Mouse (Mus musculus) embryo, embryonic 11.5 days (tissue): Measurements from ENCODE around the gene Agap1.
"Not testable (repeated sequence)": the region's sequence is repeated elsewhere in the genome, so short reads cannot be mapped to it uniquely, and the experiment has no call there.

Experiments
- DNase-seq: peaks from one replicate; pipeline ENCODE4 v3.0.0-alpha.2; 2012; ENCODE audit warnings: low read depth, low spot score

The Agap1 gene

DNA sequence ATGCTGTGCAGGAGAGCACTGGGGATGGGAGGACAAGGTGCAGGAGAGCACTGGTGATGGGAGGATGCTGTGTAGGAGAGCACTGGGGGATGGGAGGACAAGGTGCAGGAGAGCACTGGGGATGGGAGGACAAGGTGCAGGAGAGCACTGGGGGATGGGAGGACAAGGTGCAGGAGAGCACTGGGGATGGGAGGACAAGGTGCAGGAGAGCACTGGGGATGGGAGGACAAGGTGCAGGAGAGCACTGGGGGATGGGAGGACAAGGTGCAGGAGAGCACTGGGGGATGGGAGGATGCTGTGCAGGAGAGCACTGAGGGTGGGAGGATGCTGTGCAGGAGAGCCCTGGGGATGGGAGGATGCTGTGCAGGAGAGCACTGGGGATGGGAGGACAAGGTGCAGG lies 47.3 kb downstream of the Agap1 start:
- not testable (repeated sequence) for DNase-seq

DNA sequence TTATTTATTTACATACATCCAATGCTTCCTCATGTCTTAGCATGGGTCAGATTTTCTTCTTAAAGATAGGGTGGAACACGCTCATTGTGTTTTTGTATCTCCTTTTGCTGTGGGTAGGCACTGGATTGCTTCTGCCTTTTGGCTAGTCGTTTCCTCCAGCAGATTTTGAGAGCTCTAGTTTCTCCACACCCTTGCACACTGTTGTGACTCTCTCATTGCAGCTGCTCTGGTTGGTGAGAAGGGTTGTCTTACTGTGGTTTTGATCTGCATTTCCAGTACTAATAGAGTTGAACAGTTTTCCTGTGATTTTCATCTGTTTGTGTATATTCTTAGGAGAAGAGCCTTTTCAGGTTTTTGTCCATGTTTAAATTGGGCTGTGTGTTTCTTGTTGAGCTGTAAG lies 54.6 kb downstream of the Agap1 start:
- no peak for DNase-seq

DNA sequence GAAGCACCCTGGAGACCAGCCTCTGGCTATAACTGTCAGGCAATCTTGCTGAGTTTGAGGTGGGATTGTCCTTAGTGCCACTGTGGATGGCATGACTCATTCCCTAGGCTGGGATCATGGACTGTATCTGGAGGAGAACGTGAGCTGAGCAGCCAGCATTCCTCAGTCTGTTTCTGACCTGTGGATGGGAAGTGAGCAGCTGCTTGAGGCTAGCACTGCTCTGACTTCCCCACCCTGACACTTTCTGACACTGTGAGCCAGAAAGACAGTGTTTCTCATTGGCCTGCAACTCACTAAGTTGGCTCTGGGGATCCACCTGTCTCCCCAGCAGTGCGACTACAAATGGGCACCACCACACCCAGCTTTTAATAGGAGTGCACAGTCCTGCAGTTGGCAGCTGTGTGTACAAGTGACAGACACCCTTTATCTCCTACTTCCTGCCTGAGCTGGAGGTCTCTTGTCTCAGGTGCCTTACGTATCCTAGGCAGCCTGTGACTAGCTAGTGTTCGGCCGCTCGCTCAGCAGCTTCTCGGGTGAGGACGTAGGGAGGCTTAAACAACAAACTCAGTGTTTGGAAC lies 55.2 kb downstream of the Agap1 start:
- no peak for DNase-seq

DNA sequence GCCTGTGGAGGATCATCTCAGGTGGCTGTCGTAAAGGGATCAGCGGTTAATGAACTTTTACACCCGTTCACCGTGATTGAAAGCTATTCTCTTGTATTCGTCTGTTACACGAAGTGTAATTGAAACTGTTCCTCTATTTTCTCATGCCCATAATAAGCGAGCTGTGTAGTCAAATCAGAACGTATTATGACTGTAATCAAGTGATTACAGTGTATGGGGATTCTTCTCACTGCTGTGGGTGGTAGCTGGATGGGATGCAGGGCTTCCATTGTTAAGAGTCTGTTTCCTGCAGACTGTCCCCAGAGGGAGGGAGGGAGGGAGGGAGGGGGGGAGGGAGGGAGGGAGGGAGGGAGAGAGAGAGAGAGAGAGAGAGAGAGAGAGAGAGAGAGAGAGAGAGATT lies 56.1 kb downstream of the Agap1 start:
- no peak for DNase-seq

DNA sequence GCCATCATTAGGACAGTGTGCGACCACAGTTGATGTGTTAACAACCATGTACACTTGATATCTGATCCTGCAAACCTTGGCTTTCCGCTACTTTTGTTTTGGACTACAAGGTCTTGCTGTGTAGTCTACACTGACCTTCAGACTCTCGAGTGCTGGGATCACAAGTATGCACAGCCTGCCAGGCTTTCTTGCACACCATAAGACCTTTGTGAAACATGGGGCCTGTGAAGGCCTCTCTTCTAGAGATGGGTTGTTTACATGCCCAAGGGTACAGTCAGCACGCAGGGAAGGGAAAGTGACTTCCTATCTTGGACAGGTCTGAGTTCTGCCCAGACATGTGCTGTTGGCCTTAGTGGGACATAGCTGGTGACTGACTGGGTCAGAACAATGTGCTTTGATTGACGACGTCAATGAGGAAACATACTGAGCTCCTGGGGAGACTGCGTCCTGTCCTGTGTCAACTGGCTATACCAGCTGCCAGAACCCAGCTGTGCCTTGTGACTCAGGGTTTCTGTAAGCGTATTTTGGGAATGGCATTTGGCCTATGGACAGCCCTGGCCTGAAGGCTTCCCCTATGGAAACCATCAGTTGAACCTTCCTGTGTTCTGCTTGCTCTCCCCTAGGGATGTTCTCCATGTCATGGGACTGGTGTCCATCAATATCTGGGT lies 59.1 kb downstream of the Agap1 start:
- DNase-seq = no peak

DNA sequence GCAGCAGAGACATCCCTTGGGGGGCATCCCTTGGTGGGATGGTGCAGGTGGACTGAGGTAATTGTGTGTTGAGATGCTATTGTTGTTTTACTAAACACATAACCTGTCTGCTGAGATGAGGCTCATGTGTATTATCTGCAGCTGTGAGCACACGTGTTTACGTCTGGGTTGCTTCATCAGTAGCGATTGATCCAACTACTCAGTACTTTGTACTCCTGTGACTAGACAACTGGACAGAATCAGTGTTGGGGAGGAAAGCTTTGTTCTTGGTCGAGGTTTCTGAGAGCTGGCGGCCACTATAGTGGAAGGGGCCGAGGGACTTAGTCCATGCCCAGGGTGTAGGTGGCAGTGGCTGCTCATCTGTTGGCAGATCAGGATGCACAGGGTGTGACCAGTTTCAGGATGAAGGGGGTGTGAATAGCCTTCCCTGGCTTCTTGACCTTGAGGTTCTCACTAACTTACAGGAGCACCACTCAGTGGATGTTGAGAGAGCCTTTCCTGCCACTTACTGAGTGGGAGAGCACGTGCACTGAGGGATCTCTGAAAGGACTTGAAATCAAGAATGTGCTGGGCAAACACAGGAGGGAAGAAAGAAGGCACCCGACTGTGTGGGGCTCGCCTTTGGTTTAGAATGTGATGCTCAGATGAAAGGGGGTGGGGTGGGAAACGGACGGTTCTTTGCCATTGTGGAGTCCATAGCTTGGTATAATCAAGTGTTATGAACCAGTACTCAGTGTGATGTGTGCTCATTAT lies 61.4 kb downstream of the Agap1 start:
- DNase-seq = no peak

DNA sequence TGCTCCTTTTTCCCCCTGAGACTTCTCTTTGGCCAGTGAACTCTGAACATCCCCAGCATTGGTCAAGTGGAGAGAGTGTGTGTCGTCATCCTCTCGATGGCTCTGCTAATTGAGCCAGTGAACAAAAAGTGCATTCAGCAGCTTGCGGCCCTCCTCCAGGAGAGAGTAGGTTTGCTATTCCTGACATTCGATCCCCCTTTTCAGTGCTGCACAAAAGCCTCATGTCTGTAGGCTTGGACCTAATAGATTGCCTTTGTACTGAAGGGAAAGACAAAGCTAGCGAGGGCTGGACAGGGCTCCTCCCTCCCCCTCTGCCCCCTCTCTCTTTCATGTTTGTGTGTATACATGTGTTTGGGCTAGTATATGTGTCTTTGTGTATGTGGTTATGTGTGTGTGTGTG lies 63.2 kb downstream of the Agap1 start:
- no peak for DNase-seq

DNA sequence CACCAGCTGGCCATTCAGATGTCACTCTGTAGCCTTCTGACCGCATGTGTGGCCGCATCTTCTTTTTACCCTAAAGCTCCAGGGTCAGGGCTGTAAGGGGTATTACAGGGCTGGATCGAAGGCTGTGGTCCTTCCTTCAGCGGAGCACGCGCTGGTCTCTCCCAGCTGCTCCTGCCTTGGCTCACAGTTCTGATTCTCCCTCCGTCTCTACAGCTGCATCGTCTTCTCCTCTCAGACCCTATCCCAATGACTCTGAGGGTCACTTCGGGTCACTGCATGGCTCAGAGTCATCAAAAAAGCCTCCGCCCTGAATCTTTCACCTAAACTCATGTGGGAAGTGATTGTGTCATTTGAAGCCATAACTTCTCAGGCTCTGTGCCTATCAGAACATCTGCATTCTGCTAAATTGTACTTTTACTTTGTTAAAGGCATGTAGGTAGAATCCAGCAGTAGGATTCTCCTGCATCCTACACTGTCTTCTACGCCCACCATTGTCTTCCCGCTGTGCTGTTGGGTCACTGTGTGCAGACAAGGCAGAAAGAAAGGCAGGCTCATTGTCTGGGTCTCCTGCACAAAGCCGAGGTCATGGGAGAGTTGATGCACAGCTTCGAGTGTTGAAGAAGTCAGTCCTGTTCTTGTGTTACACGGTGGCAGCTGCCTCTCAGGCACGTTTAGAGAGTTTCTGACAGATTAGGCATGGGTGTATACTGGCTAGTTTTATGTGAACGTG lies 65.5 kb downstream of the Agap1 start:
- no peak for DNase-seq

DNA sequence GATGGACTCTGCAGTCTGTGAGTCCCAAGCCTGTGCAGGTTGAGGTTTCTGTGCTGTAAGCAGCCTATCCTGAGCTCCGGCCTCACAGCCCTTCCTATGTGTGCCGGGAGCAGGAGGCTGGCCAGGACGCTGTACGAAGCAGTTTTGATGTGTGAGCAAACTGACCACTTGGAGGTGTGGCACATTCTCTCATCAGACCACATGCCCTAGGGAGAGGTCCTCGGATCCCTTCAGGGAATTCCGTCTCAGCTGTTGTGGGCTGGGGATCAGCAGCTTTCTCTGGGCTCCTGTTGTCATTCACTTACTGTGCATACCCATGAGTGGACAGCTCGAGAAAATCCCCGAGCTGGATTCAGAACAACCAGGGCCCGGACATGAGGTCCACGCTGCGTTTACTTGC lies 66.8 kb downstream of the Agap1 start:
- DNase-seq = no peak

DNA sequence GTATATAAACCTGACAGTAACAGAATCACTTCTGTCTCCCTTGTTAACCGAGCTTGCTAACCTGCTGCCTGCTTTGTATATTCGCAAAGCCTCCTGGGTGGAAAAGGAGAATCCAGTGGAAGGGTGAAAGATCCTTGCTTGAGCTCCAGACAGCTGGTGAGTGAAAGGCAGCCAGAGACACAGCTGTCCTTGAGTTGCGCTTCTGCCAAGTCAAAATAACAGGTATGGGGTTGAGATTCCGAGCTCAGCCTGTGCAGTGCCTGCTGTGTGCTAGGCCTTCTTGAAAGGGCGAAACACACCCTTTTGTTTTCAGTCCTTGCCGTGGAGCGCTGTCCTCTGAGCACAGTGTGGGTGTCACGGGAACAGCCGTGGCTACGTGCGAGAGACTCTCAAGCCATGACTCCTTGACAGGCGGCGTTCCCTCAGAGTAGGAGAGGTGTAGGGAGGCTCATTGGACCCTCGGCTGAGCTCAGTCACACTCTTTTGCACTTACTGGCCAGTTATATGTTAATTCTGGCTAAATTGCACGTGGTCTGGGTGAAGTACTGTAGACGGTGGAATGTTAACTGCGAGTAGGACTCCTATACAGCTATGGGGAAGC lies 67.4 kb downstream of the Agap1 start:
- no peak for DNase-seq

DNA sequence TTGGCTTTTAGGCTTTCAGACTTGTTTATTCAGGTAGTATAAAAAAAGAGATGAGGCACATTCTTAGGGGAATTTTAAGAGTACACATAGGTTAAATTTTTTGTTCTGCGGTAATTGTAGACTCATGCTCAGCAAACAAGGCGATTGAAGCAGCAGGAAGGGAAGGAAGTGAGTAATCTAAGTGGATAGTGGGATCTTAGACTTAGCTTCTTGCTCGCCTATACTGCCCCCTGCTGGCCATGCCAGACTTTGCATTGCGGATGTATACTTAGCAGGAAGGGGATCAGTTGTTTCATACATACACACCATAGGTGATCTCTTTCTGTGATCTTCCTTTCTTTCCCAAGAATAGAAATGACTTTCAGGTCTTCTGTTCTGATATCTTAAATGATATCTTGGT lies 69.8 kb downstream of the Agap1 start:
- peak; percentile 84 for DNase-seq

DNA sequence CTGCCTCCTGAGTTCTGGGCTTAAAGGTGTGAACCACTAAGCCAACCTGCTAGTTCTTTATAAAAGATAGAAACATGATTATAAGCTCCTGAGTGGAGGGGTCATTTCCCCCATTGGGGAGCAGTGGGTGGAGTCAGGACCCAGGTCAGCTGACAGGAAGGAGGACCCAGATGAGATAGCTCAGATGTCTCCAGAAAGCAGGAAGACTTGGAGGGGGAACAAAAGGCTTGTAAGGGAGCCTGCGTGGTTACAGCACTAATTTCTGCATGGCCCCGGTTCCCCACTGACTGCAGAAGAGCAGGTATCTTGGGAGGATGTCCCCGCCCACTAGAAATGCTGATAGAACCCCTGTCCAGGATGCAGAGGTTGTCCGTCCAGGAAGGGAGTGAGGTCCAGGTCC lies 70.4 kb downstream of the Agap1 start:
- DNase-seq = no peak

DNA sequence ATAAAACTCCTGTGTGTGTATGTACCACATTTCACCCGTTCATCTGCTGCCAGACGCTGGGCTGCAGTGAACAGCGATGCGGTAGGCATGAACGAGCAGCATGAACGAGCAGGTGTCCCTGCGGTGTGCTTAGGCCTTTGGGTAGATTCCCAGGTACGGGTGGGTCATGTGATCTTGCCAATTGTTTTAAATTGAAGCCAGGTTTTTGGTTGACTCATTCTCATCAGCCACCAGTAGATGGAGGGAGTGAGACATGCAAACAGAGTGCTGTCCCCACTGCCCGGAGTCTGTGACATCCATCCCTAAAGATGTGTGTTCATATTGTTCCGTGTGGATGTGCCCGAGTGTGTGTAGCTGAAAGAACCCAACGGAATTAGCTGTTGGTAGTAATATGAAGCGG lies 71.2 kb downstream of the Agap1 start:
- DNase-seq = no peak

DNA sequence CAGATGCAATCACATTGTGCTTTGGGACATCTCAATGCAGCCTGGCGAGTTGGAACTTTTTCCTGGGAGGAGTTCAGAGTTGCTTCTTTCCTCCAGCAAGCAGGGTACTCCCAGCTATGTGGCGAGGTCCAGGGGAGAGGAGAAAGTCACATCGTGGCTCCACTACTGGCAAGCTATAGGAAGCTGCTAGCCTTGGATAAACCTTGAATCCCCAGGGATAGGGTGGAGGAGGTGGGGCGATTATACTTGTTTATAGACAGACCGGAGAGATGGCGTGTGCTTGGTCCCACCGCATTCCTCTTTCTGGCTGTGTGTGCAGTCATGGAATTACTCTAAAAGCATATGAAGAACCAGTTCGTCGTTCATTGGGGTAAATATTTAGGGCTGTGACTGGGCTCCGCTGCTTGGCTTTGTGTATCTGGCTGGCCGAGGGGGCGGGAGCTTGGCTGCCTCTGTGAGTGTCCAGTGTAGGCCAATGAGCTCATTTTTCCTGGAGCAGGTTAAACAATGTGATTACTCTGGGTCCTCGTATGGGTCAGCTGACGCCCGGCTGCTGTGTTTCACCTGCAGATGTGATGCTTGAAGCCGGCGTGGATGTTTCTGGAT lies 74.2 kb downstream of the Agap1 start:
- no peak for DNase-seq

DNA sequence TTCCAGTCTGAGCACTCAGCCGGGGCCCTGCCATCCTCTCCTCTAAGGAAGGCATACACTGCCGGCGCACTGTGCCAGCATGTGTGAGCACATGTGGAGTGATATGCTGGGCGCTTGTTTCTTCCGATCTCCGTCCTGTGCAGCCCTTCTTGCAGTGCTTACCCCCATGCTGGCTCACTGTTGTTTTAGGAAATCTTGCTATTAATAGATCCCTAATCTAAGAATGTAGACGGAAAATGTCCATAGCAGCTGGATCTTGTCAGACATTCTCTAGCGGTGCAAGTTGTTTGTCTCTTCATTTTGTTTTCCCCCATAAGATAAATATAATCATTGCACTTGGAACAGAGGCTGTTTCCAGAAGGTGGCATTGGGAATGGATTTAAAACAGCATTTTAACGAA lies 79.1 kb downstream of the Agap1 start:
- DNase-seq = no peak

DNA sequence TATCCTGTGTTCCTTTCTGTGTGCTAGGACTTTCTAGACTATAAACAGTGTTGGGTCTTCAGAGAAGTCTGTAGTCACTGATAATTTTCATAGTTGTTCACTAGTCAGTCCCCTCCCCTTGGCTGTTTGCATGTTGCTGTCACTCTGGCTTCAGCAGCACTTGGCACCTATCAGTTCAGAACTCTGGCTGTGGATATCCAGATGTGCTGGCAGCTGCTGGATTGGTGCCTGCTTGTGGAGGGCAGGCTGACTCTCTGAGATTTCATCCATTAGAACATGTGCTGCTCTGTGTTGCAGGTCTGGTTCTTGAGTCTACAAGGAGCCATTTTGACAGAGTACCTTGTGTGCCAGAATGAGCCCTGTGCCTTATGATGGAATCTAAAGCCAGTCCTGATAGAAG lies 80.6 kb downstream of the Agap1 start:
- no peak for DNase-seq

DNA sequence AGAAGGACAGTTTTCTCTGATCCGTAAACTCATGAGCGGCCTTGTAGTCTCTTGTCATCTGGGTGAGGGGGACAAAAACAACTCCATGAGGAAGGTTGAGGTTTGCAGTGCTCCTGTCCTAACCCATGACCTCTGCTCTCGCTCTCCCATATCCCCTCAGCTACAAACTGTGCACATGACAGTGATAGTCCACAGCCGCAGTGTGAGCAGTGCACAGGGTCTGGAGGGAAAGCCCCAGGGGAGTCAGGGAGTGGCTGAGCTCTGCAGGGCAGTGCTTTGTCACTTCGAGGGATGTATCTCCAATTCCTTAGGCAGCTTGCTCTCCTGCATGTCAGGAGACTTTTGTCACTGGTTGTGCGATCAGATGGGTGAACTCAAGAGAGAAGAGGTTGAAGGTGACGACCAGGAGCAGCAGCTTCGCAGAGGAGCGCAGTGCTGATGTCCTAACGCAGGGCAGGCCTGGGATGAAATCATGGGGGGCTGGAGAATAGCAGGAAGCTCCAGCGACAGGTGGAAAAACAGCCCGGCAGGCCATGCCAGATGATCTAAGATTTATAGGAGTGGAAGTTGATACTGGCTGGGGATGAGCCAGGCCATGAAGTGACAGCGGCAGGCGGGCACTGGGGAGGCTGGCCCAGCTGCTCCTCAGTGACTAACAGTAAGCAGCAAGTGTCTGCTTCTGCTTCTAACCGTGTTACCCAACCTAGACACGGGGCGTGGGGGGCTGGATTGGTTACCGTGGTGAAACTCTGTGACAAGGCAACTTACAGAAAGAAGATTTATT lies 83.7 kb downstream of the Agap1 start:
- no peak for DNase-seq

DNA sequence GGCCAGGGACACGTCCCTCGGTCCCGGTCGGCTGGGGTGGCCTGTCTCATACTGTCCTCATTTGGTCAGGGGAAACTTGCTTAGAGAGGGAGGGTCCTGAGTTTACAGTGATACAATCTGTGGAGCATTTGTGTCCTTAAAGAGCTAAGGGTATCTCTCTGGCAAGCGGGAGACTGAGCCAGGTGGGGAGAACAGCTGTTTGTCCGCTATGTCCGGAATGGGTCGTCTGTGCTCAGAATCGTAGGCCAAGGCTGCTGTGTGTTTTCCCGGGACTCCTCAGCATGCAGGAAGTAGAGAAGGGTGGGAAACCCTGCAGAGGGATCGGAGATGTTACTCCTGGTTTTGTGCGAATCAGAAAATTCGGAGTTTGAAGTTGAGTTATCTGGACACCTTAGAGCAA lies 84.5 kb downstream of the Agap1 start:
- no peak for DNase-seq

DNA sequence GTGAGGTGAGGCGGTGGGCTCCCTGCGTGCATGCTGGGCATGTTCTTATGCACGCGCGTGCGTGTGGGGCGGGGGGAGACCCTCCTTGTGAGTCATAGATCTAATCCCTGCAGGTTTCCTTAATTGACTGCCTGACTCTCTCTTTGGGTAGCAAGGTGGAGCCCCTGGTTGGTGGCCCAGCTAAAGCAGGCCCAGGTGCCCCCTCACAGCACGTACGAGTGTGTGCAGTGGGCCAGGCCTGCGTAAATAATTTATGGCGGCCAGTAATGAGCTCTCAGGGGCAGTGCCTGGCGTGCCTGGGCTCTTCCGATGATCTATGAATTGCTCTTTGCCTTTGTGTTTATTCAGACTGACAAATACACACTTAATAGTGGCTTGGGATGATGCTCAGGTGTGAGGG lies 86.5 kb downstream of the Agap1 start:
- DNase-seq = no peak

DNA sequence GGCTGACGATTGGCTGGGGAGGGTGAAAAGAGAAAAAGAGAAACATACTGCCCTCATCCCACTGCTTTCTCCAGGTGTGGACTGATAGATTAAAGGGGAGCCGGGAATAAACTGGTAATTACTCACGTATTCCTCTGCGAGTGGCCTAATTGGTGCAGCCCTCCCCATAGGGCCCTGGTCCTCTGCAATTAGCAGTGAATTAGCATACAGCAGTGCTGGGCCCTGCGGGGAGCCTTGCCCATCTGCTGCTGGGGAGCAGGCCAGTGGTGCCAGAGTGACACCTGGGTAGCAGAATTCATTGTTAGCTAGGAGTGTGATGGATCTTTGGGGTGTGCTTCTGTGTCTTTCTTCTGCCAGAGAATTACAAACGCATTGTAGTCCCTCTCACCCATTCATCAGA lies 87.9 kb downstream of the Agap1 start:
- no peak for DNase-seq

DNA sequence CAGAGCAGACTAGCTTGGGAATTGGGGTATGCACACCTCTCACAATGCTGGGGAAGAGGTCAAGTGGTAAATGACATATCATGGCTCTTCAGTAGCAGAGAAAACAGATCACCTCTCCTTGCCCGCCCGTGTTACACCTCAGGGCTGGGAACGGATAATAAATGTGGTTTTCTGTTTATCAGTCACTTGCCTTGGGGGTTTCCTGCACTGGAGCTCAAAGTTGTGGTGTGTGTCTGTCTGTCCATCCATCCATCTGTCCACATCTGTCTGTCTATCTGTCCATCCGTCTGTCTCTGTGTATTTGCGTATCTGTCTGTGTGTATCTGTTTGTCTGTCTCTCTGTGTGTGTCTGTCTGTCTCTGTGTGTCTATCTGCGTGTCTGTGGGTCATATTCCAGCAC lies 88.7 kb downstream of the Agap1 start:
- DNase-seq = no peak
